Mouse (Mus musculus) myocyte (in vitro differentiated cells): ENCODE measurements at regions not wholly inside any gene's neighbourhood (a gene's known extent, or its start where the extent isn't known, plus 50 kb on each side); places are given as distances from the start of the nearest gene placed in this dataset.

Experiments used
- CEBPB ChIP-seq: IDR thresholded peaks from 2 replicates; pipeline ENCODE4 v1.6.1; 2011; ENCODE audit warnings: mild to moderate bottlenecking, moderate library complexity; ENCODE audit not compliant: poor library complexity, insufficient read depth, severe bottlenecking
- E2F4 ChIP-seq: IDR thresholded peaks from one replicate; pipeline ENCODE4 v1.6.1; 2011; ENCODE audit warnings: mild to moderate bottlenecking, control low read depth, moderate library complexity; ENCODE audit not compliant: insufficient read depth
- MAX ChIP-seq: IDR thresholded peaks from one replicate; pipeline ENCODE4 v1.6.1; 2011; ENCODE audit warnings: low read depth, mild to moderate bottlenecking, control low read depth
- MYOD1 ChIP-seq, 3 experiments: IDR thresholded peaks; one replicate each; pipeline ENCODE4 v1.6.1; 2011; ENCODE audit warnings: control low read depth in 2 of 3, low read depth in 2 of 3, mild to moderate bottlenecking in 2 of 3, moderate library complexity in 1 of 3; ENCODE audit not compliant: insufficient read length in 2 of 3, control insufficient read depth in 1 of 3
- MYOG ChIP-seq, 3 experiments: IDR thresholded peaks; one replicate each; pipeline ENCODE4 v1.6.1; 2011; ENCODE audit warnings: control low read depth in 2 of 3, low read depth in 2 of 3, mild to moderate bottlenecking in 2 of 3; ENCODE audit not compliant: insufficient read length in 2 of 3, control insufficient read depth in 1 of 3, insufficient read depth in 1 of 3
- POLR2A ChIP-seq: IDR thresholded peaks from one replicate; pipeline ENCODE4 v1.6.1; 2011; ENCODE audit warnings: low read depth, mild to moderate bottlenecking, control low read depth, moderate library complexity; ENCODE audit not compliant: insufficient read length
- POLR2AphosphoS2 ChIP-seq: IDR thresholded peaks from one replicate; pipeline ENCODE4 v1.6.1; 2011; ENCODE audit warnings: low read depth, control low read depth; ENCODE audit not compliant: insufficient read length
- REST ChIP-seq: IDR thresholded peaks from one replicate; pipeline ENCODE4 v1.6.1; 2011; ENCODE audit warnings: mild to moderate bottlenecking, control low read depth, moderate library complexity; ENCODE audit not compliant: insufficient read depth, insufficient read length
- TCF12 ChIP-seq: IDR thresholded peaks from one replicate; pipeline ENCODE4 v1.6.1; 2011; ENCODE audit warnings: mild to moderate bottlenecking, control low read depth; ENCODE audit not compliant: poor library complexity, insufficient read depth, severe bottlenecking
- TCF3 ChIP-seq: IDR thresholded peaks from one replicate; pipeline ENCODE4 v1.6.1; 2011; ENCODE audit warnings: low read depth, control low read depth; ENCODE audit not compliant: insufficient read length
- USF1 ChIP-seq: IDR thresholded peaks from one replicate; pipeline ENCODE4 v1.6.1; 2011; ENCODE audit warnings: low read depth, mild to moderate bottlenecking, control low read depth, moderate library complexity

- TF ChIP-seq MAX (no peak), POLR2A (no peak), TCF12 (no peak), REST (no peak), MYOG (IDR thresholded peaks at IDR 0.05; ENCODE audit: control insufficient read depth in 1 of 3, insufficient read depth in 1 of 3, insufficient read length in 2 of 3, low read depth in 2 of 3) (no peak), CEBPB (no peak), POLR2AphosphoS2 (no peak), TCF3 (no peak), MYOD1 (IDR thresholded peaks at IDR 0.05; ENCODE audit: control insufficient read depth in 1 of 3, insufficient read length in 2 of 3, low read depth in 2 of 3) (no peak), E2F4 (no peak), USF1 (no peak)
Measured at GRCm38 (mm10) chr8:66623822-66624221, 64.1 kb downstream of the Npy5r start.
